Mouse (Mus musculus) adrenal gland, postnatal 10 days (tissue): ENCODE measurements at regions not wholly inside any gene's neighbourhood (a gene's known extent, or its start where the extent isn't known, plus 50 kb on each side); places are given as distances from the start of the nearest gene placed in this dataset.
A peak's percentile ranks its signal among the peaks of the same experiment; 100 is the strongest.

Experiments
- DNase-seq: peaks from one replicate; pipeline ENCODE4 v3.0.0; 2021; ENCODE audit warnings: mixed read lengths

- DNase-seq = no peak
These were observed 230.3 kb downstream of the Parp8 start for GRCm38 (mm10) chr13:116795041-116795440.

DNA sequence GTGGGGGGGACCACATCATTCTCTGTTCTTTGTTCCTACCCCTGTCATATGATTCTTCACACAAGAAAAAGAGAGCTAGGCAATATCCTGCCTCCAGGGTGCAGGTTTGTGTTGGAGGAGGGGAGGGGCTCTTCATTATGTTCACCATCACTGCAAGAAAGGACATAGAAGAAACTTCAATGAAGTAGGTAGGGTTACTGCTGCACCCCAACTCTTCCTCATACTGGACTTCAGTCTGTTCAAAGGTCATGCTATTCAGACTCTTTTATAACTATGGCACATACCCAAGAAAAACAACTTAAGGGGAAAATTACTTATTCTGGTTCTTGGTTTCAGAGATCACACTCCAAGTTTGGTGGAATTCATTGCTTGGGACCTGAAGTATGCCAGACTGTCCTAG, 243.7 kb downstream of the Parp8 start:
- DNase-seq = no peak

DNA sequence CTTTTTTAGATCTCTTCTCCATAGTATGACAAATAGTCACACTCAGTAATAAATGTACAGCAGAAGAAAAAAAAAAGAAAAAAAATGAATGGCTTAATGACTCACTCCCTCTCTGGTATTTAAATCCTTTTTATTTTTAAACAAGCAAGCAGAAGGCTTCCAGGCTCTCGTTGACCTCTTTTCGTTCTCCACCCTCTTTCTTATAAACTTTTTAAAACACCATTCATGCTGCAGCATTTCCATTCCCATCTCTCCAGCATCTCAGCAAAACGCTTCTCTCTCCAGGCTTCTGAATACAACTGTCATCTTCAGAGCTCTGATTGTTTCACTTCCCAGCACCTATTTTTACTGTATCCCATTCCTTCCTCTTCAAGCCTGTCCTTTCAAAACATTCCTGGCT, 259.8 kb downstream of the Parp8 start:
- DNase-seq = no peak

GRCm38 (mm10) chr13:116759912-116760311, 265.4 kb downstream of the Parp8 start:
- no peak for DNase-seq

- no peak for DNase-seq
These were observed 284.5 kb downstream of the Parp8 start for GRCm38 (mm10) chr13:116740825-116741224.

- peak; percentile 13 for DNase-seq
These were observed 301.8 kb downstream of the Parp8 start for GRCm38 (mm10) chr13:116723361-116724153.

GRCm38 (mm10) chr13:116714809-116715208, 310.5 kb downstream of the Parp8 start:
- peak; percentile 76 for DNase-seq

DNA sequence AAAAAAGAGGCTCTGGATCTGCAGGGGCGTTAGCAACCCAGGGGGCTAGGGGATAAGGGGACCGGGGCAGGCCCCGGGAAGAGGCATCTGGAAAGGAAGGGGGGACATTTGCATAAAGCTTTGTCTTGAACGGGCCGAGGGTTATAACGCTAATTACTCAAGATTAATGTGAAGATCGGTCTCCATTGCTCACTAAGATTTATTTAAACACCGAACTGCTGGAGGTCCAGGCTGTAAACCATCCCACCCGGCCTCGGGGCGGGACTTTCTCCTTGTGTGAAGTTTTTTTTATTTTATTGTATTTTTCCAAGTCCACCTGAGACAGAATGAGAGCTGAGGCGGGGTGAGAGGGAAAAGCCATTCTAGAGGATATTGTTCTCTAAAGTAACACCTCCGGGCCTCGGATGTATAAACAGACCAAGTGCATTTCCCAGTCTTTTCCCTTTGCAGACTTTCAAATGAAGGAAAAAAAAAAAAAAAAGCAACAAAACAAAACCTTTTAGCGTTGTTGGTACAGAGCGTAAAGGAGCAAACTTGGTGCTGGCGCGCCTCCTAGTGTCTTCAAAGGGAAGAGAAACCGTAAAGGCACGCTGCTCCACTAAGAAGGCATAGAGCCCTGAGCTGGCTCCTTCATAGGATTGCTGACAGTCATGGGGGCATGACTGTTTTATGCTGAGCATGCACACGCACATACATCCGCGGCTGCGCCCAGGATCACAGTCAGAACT, 313.3 kb downstream of the Parp8 start:
- DNase-seq = peak; percentile 76

DNA sequence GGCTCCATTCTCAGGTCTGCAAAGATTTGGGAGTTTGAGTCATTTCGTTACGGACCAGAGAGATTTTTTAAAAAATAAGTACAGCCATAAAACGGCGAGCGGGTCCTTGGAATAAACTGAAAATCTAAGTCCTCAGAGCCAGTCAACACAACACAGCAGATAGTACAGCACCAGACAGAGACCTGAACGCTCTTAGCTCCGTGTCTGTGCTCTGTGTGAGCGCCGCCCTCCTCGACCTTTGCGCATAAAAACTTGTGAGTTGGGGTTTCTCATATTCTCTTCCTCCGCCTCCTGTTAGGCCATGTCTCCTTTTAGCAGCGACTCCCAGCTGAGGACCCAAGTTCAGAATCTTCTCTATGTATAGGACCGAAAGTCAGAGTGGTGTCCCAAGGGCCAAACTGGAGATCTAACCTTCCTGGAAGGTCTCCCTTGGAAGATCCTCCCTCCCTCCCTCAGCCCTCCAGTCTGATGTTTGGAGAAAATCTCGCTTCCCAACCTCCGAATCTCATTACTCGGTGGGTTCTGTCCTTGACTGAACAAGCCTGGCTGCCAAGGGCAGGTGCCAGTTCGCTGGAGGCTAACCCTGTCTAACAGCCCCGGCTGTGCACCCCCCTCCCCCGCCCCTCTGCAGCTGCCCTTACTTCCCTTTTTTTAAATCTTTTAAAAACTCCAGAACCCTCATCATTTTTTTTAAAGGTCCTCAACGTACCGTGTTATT, 314.0 kb downstream of the Parp8 start:
- DNase-seq = peak; percentile 17

- DNase-seq = no peak
These were observed 315.7 kb downstream of the Parp8 start for GRCm38 (mm10) chr13:116709671-116710070.

DNA sequence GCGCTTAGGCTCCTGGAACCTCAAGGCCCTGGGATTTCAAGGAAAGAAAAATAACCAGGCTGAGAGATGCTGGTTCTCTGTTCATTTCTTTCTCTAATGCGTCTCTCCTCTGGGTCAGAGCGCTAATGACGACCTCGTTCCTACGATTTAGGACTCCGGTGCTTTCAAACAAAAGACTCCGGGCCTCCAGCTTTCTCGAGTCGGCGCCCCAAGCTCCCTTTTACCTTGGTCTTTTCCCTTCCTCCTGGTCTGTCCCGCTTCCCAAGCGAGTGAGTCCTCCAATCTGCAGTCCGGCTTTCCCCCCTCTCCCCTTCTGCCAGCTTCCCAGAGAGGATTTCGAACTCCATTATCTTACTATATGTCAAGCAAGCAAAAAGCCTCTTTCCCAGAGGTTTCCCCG, 316.5 kb downstream of the Parp8 start:
- no peak for DNase-seq

DNA sequence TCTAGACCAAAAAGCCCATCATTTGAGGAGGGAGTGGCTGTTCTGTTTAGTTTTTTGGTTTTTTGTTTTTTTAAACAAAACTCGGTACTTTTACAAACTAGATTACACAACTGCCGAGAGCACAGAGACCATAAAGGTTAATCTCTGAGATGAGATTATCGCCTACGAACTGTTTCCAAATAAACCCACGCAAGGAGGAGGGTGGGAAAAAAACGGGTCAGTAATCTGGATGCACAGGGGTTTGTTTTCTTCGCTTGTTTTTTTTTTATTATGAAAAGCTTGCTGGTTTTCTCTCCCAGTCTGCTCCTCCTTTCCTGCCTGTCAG, 316.9 kb downstream of the Parp8 start:
- DNase-seq = no peak

DNA sequence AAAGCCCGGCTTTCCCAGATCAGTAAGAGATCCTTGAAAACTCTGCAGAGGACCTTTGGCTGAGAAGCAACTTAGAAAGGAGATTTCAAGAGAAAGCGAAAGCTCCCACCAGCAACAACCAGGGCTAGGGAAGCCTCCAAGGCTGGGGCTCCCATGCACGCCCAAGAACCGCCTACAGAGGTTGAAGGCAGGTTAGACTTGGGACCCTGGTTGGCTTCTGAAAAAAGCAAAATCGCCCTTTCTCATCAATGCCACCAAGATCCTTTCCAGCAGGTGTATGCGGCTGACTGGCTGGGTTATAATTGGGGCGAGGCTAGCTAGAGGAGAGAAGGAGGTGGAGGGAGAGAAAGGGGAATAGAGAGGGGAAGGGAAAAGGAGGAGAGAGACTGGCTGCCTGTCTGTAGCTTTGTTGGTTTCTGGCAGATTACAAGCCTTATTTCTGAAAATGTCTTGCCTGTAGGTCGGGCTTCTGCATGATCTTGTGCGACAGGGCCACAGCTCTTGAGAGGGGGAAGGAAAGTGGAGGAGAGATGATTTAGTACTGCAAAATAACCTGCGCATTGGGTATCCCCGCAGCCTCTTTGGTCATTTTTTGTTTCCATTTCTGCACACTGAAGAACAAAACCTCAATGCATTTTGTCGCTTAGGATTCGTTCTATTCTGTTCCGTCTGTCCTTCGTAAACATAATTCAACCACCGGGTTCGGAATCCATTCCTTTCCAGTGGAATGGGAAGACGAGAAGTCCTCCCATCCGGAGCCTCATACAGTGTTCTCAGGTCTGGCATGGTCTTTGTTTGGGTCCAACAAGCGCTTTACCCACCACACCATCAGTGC, 317.5 kb downstream of the Parp8 start:
- no peak for DNase-seq

- no peak for DNase-seq
These were observed 318.7 kb downstream of the Parp8 start for GRCm38 (mm10) chr13:116706401-116707330.

- peak; percentile 14 for DNase-seq
These were observed 319.5 kb downstream of the Parp8 start for GRCm38 (mm10) chr13:116705611-116706386.

GRCm38 (mm10) chr13:116688714-116689113, 336.6 kb downstream of the Parp8 start:
- no peak for DNase-seq
